Mouse (Mus musculus): ENCODE results near the gene Pou3f1.

The Pou3f1 gene

GRCm38 (mm10) chr4:124656518-124656853 is at the start of gene Pou3f1:
Pou3f1 (plus strand) TSS chr4:124656807.
- in situ Hi-C loops (cut with MboI, MseI) = no loop called here

DNA sequence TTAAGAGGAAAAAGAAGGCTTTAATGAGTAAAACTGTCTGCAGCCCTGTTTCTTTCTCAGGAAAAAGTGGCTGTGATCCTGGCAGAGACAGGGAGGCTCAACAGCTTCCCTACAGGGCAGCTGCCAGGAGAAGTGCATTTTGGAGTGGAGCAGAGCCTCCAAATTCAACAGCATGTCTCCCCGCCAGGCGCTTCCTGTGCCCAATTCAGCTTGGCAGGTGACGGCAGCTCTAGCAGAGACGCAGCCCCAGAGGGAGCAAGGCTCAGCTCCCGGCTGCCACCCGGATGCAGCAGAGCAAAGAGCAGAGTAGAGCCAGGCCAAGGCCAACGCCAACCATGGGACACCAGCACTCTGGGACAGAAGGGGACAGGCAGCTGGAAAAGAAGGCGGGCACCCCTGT is 49.4 kb upstream of the Pou3f1 start:
- in situ Hi-C loops (cut with MboI, MseI) = no loop called here

- in situ Hi-C loops (cut with MboI, MseI) = no loop called here
Measured at GRCm38 (mm10) chr4:124610066-124610465, 46.5 kb upstream of the Pou3f1 start.

DNA sequence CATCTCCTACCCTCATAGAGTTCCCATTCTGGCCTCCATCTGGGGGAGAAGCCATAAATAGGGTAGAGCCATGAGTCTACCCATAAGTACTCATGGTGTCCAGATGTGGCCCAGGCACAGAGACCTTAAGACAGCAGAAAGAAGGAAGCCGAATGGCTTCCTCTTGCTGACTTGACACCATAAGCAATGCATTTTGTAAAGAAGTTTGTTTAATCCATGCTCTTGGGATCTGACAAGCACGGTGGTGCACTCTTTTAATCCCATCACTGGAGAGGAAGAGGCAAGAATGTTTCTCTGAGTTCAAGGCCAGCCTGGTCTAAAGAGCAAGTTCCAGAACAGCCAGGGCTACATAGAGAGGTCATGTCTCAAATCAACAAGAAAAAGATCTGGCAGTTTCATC is 45.9 kb upstream of the Pou3f1 start, which contains the start of gene 3100002H09Rik:
TSS of gene 3100002H09Rik (minus strand) at position 101 of the 400 bp plus-strand sequence.
- in situ Hi-C loops (cut with MboI, MseI) = no loop called here

GRCm38 (mm10) chr4:124611768-124612167 is 44.8 kb upstream of the Pou3f1 start:
- in situ Hi-C loops (cut with MboI, MseI) = no loop called here

DNA sequence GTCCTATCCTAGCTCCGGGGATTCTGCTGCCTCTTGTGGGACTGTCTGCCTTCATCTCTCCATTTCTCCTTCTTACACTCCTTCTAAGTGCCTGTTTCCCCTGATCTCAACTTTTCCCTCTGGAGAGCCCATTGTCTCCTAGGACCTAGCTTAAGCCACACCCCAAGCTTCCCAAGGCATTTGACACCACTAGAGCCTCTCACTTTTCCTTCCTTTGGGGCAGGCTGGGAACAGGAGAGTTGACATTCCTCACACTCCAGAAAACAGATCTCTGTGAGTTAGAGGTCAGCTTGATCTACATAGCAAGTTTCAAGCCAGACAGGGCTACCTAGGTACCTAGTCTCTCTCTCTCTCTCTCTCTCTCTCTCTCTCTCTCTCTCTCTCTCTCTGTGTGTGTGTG is 42.4 kb upstream of the Pou3f1 start:
- in situ Hi-C loops (cut with MboI, MseI) = no loop called here

- in situ Hi-C loops (cut with MboI, MseI) = no loop called here
Measured at GRCm38 (mm10) chr4:124615406-124615960, 41.1 kb upstream of the Pou3f1 start.

DNA sequence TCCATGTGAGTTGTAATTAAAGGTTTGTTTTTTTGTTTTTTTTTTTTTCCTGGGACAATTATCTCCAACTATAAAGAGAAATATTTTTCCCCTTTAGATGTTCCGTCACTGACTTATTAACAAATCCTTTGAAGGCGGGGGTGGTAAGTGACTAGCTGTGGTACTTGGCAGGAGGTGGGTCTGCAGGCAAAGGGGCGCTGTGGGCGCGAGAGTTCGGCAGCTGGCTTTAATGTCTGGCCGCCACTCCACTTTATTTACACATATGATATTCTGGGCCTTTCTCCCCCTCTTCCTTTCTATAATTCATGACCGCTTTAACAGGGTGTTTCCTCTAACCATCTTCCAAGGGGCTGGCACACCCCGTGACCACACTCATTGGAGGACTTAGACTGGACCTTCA is 40.6 kb upstream of the Pou3f1 start:
- in situ Hi-C loops (cut with MboI, MseI) = no loop called here

GRCm38 (mm10) chr4:124616636-124617035 is 40.0 kb upstream of the Pou3f1 start:
- in situ Hi-C loops (cut with MboI, MseI) = no loop called here

DNA sequence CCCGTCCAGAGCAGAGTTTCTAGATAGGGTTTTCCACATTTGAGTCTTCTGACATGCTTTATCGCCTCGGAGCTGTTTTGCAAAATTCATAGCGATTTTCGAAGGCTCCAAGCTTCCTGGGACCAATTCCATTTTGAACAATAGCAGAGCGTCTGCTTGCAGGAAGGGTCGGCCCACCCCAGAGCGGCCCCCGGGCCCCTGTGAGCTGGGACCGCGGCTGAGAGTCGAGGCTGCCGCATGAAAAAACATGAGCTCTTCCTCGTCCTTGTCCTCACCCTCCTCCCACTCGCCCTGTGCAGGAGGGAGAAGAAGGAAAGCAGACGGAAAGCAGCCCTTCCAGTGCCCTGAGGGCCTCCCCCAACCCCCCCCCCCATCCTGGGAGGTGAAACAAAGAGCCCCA is 38.0 kb upstream of the Pou3f1 start:
- in situ Hi-C loops (cut with MboI, MseI) = no loop called here

DNA sequence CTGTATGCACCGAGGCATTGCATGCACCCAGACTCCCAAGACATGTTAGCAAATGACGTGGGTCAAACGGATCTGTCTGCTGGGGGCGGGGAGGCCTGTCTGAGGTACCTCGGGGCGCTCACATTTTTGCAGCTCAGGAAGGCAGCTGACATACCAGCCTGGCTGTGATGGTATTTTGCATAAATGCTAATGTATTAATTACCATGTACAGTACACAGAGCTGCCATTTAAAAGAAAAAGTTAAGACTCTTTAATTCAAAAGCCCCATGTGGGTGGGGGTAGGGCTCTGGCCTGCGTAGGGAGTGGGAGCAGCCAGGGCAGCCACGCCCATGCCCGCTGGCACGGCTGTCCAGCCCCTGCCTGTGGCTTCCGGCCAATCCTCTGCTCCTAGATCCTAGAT is 35.2 kb upstream of the Pou3f1 start:
- in situ Hi-C loops (cut with MboI, MseI) = no loop called here

- in situ Hi-C loops (cut with MboI, MseI) = no loop called here
Measured at GRCm38 (mm10) chr4:124622566-124622965, 34.0 kb upstream of the Pou3f1 start.

DNA sequence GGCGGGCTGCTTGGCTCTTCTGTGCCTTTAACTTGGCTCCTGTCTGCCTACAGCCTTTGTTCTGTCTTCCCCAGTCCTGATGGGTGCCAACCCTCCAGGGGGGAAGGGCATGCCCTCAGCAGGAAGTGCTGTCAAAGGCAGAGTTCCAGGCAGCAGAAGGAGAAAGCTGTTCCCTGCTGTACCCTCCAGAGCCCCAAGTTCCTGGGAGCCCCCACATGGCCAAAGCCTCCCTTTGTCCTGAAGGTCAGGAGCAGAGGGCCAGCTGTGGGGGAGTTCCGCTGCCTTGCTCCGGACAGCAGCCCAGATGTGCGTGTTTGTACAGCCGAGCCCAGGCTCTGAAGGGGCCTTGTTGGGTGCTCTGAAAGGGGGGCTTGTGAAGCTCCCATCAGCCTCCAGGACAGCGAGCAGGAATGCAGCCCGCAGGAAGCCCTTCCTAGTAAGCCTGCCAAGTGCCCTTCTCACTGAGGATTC is 32.5 kb upstream of the Pou3f1 start:
- in situ Hi-C loops (cut with MboI, MseI) = no loop called here

DNA sequence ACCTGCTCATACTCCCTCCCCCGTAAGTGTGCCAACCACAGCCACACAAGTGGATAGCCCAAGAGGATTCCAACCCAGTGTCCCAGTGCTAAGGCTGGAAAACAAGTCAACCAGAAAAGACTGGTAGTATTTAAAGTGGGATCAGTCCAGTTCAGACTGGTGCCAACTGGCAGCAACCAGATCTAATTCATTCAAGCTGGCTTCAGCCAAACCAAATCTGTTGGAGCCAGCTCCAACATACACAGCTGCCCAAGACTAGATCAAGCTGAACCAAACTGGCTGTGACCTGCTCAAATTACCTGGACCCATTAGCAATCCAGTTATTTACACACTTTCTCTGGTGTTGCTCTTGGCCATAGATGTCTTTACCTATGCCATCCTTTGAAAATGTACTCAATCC is 29.8 kb upstream of the Pou3f1 start:
- in situ Hi-C loops (cut with MboI, MseI) = no loop called here

DNA sequence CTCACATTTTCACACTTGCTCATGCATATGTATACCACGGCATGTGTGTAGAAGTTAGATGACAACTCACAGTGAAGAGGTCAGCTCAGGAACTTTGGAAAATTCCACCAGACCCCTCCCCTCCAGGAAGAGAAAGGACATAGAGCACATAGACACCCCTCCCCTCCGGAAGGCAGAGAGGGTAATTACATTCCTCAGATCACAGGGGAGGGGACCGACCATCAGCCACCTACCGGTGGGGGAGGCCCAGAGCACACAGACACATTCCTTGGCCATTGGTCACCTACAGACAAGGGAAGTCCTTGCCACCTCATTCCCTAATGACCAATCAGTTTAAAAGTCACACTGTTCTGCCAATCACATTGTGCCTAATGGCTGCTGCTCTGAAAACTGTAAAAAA is 25.2 kb upstream of the Pou3f1 start:
- in situ Hi-C loops (cut with MboI, MseI) = no loop called here

DNA sequence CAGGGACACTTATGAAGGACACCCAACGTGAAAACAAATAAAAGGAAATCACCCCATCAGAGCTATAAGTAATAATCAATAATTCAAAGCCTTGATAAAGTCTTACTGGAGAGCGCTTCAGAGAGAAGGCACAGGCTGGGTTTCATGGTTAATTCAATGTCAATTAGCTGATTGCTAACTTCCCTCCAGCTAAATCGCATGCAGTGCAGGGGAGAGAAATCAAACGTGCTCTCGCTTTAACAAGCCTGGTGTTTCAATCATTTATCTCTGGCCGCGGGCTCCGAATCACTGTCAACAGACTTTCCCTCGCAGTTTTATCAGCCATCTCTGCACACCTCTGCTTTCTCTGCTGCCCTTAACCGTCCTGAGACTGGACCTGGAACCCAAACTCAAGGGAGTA is 23.8 kb upstream of the Pou3f1 start:
- in situ Hi-C loops (cut with MboI, MseI) = no loop called here

- in situ Hi-C loops (cut with MboI, MseI) = no loop called here
Measured at GRCm38 (mm10) chr4:124633281-124633680, 23.3 kb upstream of the Pou3f1 start.

DNA sequence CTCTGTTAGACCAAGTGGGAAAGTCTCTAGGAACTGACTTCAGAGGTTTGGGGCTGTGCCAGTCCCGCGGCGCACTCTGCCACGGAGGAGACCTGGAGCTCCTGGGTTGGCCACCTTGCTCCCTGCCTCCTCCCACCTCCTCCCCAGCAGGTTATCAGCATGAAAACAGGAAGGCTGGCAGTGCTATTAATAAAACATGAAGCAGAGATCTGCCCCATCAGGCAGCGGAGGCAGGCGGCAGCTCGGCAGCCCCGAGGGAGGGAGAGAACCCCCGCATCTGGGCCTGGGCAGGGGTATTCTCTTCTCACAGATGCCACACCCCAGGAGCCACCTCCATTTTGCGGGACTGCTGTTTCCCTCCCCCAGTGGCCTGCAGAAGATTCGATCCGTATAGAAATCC is 16.9 kb upstream of the Pou3f1 start:
- in situ Hi-C loops (cut with MboI, MseI) = no loop called here

- in situ Hi-C loops (cut with MboI, MseI) = no loop called here
Measured at GRCm38 (mm10) chr4:124643859-124644258, 12.7 kb upstream of the Pou3f1 start.

DNA sequence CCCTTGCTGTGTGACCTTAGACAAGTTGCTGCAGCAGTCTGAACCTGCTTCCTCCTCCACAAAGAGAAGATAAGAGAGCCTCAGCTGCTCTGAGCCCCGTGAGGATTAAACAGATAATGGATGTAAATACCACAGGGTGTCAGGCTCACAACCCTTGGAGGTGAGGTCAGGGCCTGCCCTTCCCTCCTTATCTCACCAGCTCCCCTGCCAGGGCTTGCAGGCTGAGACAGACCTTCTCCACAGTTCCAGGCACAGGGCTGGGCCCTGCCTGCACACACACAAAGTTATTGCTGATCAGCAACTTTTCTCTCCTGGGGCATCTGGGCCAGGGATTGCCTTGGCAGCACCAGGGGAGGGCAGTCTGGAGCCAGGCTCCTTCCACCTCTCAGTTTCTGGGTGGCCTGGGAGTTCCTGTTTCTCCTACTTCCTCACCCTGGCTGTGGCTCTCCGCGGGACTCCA is 11.6 kb upstream of the Pou3f1 start:
- in situ Hi-C loops (cut with MboI, MseI) = no loop called here

- in situ Hi-C loops (cut with MboI, MseI) = no loop called here
Measured at GRCm38 (mm10) chr4:124646591-124646990, 10.0 kb upstream of the Pou3f1 start.

GRCm38 (mm10) chr4:124647909-124648308 is 8.7 kb upstream of the Pou3f1 start:
- in situ Hi-C loops (cut with MboI, MseI) = no loop called here

DNA sequence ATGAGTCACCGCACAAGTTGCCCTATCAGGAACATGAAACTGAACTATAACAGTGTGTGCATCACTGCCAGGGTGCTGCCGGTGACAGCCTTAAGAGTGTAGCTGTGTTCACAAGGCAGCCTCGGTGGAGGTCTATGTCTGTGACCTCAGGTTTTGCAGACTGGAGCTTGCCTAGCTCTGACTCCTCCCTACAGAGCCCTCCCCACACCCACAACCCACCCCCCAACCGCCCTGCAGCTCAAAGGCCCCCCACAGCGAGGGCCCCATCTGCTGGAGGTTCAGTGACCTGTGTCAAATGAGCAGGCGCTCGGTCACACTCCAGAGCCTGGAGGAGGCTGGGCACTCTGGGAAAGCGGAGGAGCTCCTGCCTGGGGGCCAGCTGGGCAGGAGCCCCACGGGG is 3.7 kb upstream of the Pou3f1 start:
- in situ Hi-C loops (cut with MboI, MseI) = no loop called here

Measured in T-helper 2 cell (primary cell).